Mouse (Mus musculus) layer of hippocampus, postnatal 10 days (tissue): ENCODE measurements at regions not wholly inside any gene's neighbourhood (a gene's known extent, or its start where the extent isn't known, plus 50 kb on each side); places are given as distances from the start of the nearest gene placed in this dataset.

Experiments used
- DNase-seq, 2 experiments: peaks; one replicate each; pipeline ENCODE4 v3.0.0; 2021; ENCODE audit warnings: low spot score in 2 of 2

DNA sequence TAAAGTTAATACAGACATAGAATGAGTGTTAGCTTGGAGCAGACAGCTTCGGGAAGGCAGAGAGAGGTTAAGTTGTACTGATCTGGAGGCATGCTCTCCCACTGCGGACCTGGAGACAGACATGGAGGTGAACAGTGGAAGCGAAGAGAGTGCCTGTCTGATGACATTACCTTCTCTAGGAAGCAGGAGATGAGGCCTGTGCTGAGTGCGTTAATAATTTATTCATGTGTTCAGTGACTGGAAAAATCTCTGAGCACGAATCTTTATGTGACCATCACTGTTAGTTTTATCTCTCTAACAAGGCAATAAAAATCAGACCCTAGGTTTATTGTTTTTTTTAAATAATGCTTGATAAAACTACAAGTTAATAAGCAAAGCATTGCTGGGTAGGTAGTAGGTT lies 504.7 kb upstream of the Nr5a2 start:
- no peak for DNase-seq

DNA sequence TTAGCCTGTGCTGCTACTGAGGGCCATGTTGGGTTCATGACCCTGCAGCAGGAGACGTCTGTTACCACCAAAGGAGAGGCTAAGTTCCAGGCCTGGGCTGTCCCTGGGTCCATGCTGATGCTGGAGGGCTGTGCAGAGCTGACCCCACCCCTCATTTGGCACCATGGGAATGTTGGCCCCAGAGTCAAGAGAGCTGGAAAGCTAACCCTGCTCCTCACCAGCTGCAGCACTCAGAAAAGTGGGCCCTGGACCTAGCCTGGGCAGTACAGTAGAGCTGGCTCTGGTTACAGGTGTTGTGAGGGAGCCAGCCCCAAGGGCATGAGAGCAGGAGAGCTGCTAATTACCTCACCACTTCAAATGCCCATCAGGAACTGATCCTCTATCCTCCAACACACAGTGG lies 500.9 kb upstream of the Nr5a2 start:
- DNase-seq, result no peak

DNA sequence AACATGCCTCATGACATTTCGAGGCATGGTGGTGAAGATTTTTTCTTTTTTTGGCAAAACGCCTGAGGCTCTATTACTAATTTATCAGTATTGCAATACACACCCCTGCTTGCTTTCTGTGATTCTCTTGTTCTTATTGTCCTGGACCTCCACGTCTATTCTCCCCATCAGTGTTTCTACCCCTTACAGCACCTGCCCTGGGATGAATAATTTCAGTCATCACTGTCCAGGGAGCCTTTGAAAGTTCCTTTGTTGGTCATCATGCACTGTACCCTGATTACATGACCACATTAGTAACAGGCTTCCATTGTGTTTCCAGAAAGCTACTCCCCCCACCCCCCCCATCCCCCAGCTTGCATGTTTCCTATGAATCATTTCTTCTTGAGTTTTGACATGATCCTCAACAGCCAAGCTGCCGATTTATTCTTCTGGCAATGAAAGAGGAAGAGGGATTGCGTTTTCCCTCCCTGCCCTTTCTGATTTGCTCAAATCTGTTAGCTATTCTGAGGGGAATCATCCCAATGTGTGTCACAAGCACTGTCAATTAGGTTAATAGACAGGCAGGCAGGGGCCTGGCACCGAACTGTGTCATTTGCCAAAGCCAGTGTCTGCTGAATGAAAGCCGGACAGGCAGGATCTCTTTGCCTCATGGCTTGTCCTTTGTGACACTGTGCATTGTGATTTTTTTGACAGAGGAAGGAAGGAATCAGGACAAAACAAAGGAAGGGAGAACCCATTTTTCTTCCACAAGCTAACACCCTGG lies 493.4 kb upstream of the Nr5a2 start:
- DNase-seq, result peak in 1 of 2 experiments; percentile 21

DNA sequence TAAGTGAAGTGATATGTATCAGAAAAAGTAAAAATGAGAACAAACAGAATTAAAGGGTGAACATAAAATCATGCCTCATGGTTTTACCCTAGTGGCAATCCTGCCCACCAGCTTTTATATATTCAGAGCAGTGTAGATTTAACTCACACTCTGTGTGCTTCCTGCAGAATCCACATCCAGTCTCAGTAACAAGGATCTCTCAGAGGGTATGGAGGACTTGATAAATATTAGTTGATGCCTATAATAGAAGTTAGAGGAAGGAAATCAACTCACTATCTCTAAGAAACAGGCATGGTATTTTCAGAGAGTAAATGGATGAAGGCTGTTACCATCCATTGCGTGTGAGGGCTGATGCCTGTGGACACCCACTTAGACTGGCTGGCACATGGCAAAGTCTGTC lies 492.5 kb upstream of the Nr5a2 start:
- no peak for DNase-seq

DNA sequence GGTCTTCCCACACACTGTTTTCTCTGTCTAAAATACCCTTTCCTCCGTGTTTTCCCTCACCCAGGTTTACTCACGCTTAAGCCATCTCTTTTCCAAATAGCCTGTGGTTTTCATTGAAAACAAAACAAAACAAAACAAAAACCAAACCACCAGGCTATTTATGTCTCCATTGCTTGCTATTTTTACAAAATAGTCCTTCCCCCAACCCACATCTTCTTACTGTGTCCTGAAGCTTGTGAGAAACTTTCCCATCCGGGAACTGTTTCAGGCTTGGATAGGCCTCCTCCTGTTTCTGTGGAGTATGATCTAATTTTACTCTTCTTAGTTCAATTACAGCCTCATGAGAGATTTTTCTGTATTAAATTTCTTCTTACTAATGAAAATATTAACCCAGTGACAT lies 486.2 kb upstream of the Nr5a2 start:
- no peak for DNase-seq

DNA sequence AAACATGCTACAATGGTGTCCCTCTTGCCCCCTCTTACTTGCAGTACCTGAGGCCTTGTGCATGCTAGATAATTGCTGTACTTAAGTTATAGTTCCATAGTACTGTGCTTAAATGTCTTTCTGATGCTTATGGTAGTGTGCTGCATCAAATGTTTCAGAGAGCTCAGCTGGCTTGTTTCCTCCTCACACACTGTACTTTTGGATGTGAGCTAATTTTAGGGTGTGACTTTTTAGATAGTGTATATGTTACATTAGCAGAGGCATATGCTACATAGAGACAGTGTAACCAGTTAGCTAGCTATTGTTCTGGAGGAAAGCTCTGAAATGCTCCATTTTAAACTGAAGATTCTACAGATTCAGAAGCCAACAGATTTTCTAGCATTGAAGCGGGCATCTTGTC lies 467.9 kb upstream of the Nr5a2 start:
- DNase-seq, result no peak

DNA sequence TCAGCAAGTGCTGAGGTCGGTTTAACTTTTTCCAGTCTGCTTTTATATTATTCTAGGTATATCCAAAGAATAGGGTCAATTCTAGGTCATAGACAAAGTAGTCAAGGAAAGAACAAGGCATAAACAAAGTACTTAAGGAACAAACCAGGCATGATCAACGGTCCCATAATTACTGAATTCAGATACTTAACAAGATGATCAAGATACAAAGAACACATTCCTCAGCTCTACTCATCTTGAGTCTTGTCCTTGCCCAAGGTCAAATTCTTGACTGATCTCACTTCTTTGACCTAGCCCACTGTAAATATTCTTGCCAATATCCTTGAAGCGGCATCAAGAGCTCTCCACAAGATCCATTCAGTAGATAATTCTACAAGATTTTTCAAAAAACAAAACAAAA lies 458.1 kb upstream of the Nr5a2 start:
- no peak for DNase-seq

DNA sequence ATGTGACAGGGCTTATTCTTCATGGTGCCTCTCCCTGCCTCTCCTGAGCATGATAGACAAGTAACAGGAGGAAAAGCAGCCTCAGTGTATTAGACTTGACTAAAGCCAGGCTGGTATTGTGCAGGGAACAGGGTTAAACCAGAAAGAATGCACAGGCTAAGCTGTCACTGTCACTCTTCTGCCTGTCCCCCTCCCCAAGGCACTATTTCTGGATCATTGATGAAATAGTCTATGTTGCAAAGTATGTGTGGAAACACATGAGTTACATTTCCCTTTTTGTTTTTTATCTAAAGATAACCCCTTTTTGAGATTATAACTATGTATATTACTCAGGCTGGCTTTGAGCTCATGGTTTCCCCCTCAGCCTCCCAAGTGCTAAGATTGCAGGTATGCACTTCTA lies 436.5 kb upstream of the Nr5a2 start:
- no peak for DNase-seq

DNA sequence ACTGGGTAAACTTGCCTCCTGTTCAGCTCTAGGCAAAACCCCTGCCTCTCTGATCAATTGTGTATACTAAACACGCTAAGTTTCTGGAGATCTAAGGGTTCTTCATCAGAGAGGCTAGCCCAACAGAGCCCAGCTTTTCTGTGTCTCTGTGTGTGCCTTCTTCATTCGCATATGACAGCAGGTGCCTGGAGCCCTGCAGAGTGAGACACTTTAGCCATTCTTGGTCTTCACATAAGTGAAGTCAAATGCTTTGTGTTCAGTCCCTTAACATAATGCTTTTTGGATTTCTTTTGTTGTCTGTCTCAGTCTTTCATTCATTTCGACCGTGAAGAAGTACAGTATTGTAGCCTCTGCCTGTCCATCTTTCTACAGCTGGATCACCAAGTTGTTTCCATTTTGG lies 427.3 kb upstream of the Nr5a2 start:
- no peak for DNase-seq

DNA sequence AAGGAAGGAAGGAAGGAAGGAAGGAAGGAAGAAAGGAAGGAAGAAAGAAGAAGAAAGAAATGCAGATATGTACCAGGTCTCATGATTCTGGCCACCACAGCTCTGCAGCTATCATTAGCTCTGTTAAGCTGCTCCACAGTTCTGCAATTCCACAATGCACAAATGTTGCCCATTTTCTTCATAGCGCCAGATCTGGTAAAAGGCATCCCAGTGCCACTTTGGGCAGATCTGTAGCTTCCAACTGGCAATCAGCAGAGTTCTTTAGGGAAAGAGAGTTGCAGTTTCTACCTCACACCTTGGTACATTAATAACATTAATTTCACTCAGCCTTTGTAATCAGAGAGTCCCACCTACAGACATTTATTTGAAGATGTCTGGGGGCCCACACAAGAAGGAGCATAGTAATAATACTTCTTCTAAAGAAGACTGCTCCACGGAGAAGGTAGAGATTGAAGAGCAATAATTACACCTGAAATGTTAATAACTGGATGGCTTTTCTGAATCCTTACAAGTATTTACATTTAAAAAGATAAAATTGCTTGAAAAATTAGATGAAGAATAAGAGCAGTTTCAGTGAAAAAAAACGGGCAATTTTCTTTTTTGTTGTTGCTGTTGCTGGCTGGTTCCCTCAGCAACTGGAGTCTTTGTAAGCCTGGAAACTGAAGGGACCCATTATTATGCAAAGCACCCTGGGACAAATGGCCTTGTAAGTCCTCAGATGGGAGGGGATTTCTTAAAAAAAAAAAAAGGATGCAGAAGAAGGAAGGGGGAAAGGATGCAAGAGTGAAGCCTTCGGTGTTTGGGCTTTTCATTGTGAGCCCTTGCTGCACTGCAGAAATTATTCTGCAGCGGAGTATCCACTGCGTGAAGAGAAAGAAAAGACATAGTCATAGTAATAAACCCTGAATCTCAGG lies 418.1 kb upstream of the Nr5a2 start:
- no peak for DNase-seq

DNA sequence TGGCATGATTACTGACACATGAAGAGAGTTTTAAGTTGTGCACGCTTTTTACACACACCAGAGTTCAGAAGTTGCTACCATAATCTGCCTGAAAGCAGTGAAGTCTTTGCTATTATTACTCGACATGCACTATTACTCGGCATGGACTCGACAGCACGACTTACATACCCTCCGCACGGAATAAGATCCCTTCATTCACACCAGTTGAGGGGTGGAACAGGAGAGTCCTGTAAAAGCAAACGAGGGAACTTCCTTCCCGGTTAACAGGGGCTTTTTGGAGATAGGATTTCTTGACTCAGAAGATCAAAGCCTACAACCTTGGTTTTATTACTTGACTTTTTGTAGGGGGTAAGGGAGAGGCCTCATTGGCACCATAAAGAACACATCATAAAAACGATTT lies 416.4 kb upstream of the Nr5a2 start:
- no peak for DNase-seq

DNA sequence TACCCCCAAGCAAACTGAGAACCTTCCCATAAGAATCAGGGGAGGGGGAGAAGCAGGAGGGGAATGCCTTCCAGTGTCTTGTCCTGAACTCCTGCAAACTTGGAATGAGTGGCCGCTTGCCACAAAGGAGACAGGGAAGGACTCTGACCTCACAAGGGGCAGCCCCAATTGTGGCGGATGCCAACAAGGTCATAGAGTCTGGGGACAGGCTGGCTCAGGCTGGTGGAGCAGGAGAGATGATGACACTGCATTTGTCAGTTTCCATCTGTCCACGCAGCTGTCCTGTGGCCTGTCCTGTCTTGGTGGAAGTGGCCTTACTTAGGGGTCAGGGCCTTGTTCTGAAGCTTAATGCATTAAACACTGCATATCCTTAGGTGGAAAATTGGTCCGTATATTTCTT lies 414.4 kb upstream of the Nr5a2 start:
- DNase-seq, result no peak

DNA sequence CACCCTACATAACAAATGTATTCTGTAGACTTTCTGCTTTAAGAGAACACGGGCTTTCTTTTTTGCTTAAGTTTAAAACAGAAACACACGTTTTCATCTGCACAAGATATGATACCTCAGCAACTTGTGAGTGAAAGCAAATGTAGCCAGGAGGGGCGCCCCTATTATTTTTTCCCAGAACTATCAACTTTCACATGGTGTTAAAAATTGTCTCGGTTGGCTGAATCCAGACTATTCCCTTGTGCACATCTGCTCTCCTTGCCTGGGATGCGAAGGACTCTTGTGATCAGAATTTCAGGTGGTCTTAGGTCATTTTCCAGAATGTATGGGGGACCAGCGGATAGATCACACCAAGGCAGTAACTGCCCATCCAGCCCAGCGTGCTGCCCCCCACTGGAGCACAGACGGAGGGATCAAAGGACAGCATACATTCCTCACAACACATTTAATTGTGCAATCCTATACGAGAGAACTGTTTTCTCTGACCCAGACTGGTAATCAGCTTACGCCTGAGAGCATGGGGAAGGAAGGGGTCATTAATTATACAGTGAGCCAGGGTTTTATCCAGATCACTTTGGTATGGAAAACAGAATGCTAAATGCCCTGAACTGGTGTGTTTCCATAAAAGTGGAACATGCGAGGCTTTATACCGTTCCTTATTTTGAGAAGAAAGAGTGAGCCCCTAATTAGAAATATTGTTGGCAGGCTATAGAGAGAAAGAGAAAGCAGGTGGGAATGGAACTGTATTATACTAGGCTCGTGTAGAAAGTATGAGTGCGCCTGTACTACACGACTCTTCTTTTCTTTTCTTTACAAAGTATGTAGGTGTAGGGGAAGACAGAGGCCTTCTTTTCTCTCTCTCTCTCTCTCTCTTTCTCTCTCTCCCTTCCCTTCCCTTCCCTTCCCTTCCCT lies 413.5 kb upstream of the Nr5a2 start:
- no peak for DNase-seq

DNA sequence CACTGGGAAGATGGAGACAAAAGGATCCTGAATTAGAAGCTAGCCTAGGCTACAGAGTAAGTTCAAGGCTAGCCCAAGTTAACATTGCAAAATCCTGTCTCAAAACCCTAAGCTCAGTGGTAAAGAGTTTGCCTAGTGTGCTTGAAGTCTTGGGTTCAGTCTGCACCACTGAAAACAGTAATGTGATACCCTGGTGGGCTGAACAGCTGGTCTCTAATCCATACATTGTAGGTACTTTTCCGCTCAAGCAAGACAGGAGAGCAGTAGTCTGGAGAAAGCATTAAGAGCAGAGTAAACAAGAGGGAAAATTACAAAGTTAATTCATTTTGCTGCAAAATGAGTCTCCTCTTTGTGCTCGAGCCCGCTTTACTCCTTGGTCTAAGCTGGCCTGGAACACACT lies 412.0 kb upstream of the Nr5a2 start:
- no peak for DNase-seq

DNA sequence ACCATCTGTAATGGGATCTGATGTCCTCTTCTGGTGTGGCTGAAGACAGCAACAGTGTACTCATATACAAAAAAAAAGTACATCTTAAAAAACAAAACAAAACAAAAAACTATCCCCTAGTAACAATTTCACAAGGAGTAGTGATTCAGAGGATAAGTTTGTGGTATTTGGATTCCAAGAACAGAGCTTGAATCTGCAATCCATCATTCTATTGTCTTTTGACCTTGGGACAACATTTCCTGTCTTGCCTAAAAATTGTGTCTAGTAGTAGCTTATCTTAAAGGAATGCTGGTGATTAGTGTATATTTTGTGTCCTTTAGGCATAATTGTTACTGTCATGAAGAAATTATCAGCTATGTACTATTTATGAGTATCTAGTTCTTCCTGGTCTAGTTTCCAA lies 404.1 kb upstream of the Nr5a2 start:
- no peak for DNase-seq

DNA sequence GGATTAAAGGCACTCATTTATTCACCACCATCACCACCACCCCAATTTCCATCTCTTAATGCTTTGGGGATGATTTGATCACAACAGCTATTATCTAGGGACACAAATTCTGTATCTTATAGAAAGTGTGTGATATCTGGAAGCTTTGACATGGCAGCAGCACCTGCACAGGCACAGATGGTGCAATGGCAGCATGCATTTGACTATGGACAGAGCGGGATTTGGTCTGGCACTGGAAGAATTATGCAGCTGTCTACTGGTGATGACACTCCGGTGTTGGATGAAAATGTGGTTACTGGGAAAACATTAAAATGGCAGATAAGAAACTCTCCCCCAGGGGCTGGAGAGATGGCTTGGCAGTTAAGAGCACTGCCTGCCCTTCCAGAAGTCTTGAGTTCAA lies 403.7 kb upstream of the Nr5a2 start:
- no peak for DNase-seq

DNA sequence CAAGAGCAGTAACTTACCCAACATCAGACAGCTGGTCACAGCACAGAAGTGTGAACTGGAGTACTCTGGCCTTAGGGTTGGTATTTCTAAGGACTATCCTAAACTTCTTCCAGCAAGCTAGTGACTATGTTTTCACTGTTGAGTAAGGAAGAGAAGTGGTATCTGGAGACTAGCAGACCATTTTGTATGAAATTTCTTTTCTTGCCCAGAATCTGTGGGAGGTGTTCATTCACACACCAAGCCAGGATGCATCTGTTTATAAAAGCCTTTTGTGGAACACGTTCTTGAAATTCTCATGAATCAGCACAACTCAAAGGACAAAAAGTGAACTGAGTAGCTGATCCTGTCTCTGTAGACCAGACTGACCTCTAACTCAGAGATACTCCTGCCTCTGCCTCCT lies 403.3 kb upstream of the Nr5a2 start:
- no peak for DNase-seq

DNA sequence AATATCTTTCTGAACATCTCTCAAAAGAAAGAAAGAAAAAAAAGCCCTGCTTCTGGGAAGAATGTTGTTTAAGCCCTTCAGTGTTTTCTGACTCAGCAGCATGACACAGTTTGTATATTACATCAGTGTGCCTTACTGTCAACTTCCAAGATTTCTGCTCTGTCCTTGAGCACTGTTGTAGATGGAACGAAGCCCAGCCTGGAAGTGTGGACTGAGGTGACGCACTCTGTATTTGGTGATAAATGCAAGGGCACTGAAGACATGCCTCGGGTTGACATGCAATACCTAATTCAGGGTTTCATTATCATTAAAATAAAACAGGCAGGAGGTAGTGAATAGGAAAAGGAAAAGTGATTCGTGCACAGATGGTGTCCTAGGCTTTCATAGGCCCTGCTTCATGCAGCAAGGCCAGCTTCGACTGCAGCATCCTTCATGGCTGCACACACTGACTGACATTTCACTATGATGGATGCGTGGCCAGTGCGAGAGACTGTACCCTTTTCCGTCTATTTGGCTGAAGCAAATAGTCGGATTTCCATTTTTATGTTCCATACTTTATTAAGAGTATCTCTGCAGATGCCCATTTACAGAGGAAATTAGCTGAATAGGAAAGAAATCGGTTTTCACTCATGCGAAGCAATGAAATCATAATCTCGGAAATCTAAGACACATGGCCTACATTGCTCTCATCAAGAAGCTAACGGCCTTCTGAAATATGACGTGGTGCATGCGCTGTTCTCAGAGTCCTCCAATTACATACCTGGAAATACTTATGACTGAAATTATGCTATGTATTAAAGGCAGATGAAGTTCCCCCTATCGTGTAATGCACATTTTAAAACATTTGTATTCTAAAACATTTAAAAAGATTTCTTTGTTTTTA lies 400.7 kb upstream of the Nr5a2 start:
- DNase-seq, result no peak

DNA sequence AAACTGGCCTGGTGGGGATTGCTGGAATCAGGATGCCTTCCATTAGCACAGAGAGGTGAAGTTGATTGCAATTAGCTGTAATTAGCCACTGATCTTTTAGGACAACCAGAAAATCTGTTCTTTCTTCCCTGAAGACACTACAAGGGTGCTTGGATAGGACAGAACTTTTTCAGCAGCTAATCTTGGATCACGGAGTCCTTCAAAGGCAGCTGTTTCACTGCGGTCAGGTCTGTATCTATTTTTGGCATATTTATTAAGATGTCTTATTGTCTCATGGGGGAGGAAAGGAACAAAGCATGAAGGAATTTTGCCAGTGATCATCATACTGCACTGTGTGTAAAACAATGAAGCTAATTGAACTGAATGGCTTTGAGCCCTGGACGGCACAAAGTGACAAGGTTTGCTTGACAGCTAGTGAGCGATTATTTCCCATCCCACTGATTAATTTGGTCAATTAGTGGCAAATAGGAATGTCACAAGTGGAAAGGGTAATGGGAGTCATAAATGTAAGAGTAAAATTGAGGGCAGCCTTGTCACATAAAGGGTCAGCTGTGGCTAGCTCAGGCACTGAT lies 395.8 kb upstream of the Nr5a2 start:
- no peak for DNase-seq

DNA sequence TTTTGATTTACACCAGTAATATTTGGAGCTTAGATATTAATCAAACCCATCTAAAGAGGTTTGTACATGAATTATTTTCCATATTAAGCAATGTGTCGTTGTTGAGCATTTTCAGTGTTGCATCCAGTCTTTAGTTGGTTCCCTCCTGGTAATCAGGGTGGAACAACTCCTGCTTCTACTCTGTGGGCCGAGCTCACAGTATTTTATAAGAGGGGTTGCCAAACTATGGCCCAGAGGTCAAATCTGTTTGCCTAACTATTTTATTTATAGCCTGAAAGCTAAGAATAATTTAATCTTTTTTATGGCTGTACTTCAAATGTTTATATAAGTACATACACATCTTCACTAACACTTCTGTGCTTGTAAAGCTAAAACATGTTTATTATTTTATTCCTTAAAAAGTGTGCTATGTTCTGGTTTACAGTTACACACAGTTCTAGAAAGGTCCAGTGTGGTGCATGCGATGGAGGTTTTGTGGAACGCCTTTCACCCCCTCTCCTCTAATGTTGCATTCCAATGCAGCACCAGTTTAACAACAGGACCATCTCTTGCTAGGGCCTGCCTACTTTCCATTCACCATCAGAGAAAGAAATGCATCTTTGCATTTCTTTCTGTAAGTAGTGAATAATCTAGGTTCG lies 392.3 kb upstream of the Nr5a2 start:
- no peak for DNase-seq
